Mouse (Mus musculus): ENCODE data around the gene Abhd2. TPM values are rescaled to one million over a fixed set of nuclear protein-coding genes. Genes with fewer than 3 reads are reported as not detected.

Gene Abhd2
- polyA plus RNA-seq, 1 experiment from 2014 or later = 23.1 TPM

- no peak overlapping the region for H3K4me3 ChIP-seq (replicated peaks; ENCODE audit: low read length)
- no peak overlapping the region for H3K9ac ChIP-seq (replicated peaks; ENCODE audit: low read depth, low read length)
- H3K9me3 ChIP-seq (ENCODE audit: control insufficient read depth, low read length) = no peaks in the 10 kb centered on the region
- no peaks in the 10 kb centered on the region for H3K27me3 ChIP-seq (replicated peaks; ENCODE audit: control insufficient read depth, insufficient read depth, low read length)
- H3K27ac ChIP-seq (ENCODE audit: low read length) = no peak overlapping the region
- WGBS = 91% methylated on average over 5 of the region's 5 CpGs
- ATAC-seq = no peak
- no peak overlapping the region for H3K4me2 ChIP-seq (ENCODE audit: low read length)
- peaks cover 17% of the 10 kb centered on the region for H3K36me3 ChIP-seq (ENCODE audit: control insufficient read depth, insufficient read depth)
- H3K4me1 ChIP-seq (replicated peaks; ENCODE audit: control insufficient read depth, insufficient read depth, low read length) = peaks cover 2% of the 10 kb centered on the region; the same call in 1 of the 2 replicates
Observed at GRCm38 (mm10) chr7:79328769-79329168, 55.8 kb downstream of the Abhd2 start.

- H3K9me3 ChIP-seq (ENCODE audit: control insufficient read depth, low read length) = no peaks in the 10 kb centered on the region
- H3K9ac ChIP-seq (replicated peaks; ENCODE audit: low read depth, low read length) = no peak overlapping the region
- H3K36me3 ChIP-seq (ENCODE audit: control insufficient read depth, insufficient read depth) = peaks cover 11% of the 10 kb centered on the region
- no peaks in the 10 kb centered on the region for H3K27me3 ChIP-seq (replicated peaks; ENCODE audit: control insufficient read depth, insufficient read depth, low read length)
- H3K27ac ChIP-seq (ENCODE audit: low read length) = no peak overlapping the region
- H3K4me3 ChIP-seq (replicated peaks; ENCODE audit: low read length) = no peak overlapping the region
- ATAC-seq = no peak
- no peaks in the 10 kb centered on the region for H3K4me1 ChIP-seq (replicated peaks; ENCODE audit: control insufficient read depth, insufficient read depth, low read length)
- WGBS = 9% methylated on average over 10 of the region's 10 CpGs
- no peak overlapping the region for H3K4me2 ChIP-seq (ENCODE audit: low read length)
Observed at GRCm38 (mm10) chr7:79331197-79331596, 58.2 kb downstream of the Abhd2 start.

- no peak overlapping the region for H3K9ac ChIP-seq (replicated peaks; ENCODE audit: low read depth, low read length)
- WGBS = 70% methylated on average over 3 of the region's 3 CpGs
- peaks cover 8% of the 10 kb centered on the region; the same call in 1 of the 2 replicates for H3K36me3 ChIP-seq (ENCODE audit: control insufficient read depth, insufficient read depth)
- no peaks in the 10 kb centered on the region for H3K4me1 ChIP-seq (replicated peaks; ENCODE audit: control insufficient read depth, insufficient read depth, low read length)
- H3K27me3 ChIP-seq (replicated peaks; ENCODE audit: control insufficient read depth, insufficient read depth, low read length) = no peaks in the 10 kb centered on the region
- H3K27ac ChIP-seq (ENCODE audit: low read length) = no peak overlapping the region
- no peaks in the 10 kb centered on the region for H3K9me3 ChIP-seq (ENCODE audit: control insufficient read depth, low read length)
- H3K4me2 ChIP-seq (ENCODE audit: low read length) = no peak overlapping the region
- H3K4me3 ChIP-seq (replicated peaks; ENCODE audit: low read length) = no peak overlapping the region
- no peak for ATAC-seq
Observed at GRCm38 (mm10) chr7:79333419-79333818, 60.4 kb downstream of the Abhd2 start.

GRCm38 (mm10) chr7:79336362-79336910 is 63.4 kb downstream of the Abhd2 start:
- no peak for ATAC-seq
- Histone ChIP-seq H3K27ac (ENCODE audit: low read length) (no peak overlapping the region), H3K4me1 (replicated peaks; ENCODE audit: control insufficient read depth, insufficient read depth, low read length) (no peaks in the 10 kb centered on the region), H3K9ac (replicated peaks; ENCODE audit: low read depth, low read length) (no peak overlapping the region), H3K4me2 (ENCODE audit: low read length) (no peak overlapping the region), H3K4me3 (replicated peaks; ENCODE audit: low read length) (no peak overlapping the region), H3K27me3 (replicated peaks; ENCODE audit: control insufficient read depth, insufficient read depth, low read length) (no peaks in the 10 kb centered on the region), H3K36me3 (ENCODE audit: control insufficient read depth, insufficient read depth) (peaks cover 2% of the 10 kb centered on the region; the same call in 1 of the 2 replicates), H3K9me3 (ENCODE audit: control insufficient read depth, low read length) (no peaks in the 10 kb centered on the region)
- 90% methylated on average over 8 of the region's 8 CpGs for WGBS

GRCm38 (mm10) chr7:79345902-79346301 is 72.9 kb downstream of the Abhd2 start:
- Histone ChIP-seq H3K36me3 (ENCODE audit: control insufficient read depth, insufficient read depth) (peaks cover 10% of the 10 kb centered on the region; the same call in 1 of the 2 replicates), H3K27me3 (replicated peaks; ENCODE audit: control insufficient read depth, insufficient read depth, low read length) (no peaks in the 10 kb centered on the region), H3K4me1 (replicated peaks; ENCODE audit: control insufficient read depth, insufficient read depth, low read length) (no peaks in the 10 kb centered on the region), H3K27ac (ENCODE audit: low read length) (no peak overlapping the region), H3K9ac (replicated peaks; ENCODE audit: low read depth, low read length) (no peak overlapping the region), H3K4me3 (replicated peaks; ENCODE audit: low read length) (no peak overlapping the region), H3K9me3 (ENCODE audit: control insufficient read depth, low read length) (no peaks in the 10 kb centered on the region), H3K4me2 (ENCODE audit: low read length) (no peak overlapping the region)
- WGBS = 47% methylated on average over 4 of the region's 4 CpGs
- ATAC-seq = no peak

- no peak for ATAC-seq
- WGBS = 81% methylated on average over 8 of the region's 8 CpGs
- H3K36me3 ChIP-seq (ENCODE audit: control insufficient read depth, insufficient read depth) = peaks cover 10% of the 10 kb centered on the region; the same call in 1 of the 2 replicates
Observed at GRCm38 (mm10) chr7:79346555-79347075, 73.6 kb downstream of the Abhd2 start.

GRCm38 (mm10) chr7:79347108-79347813 is 74.3 kb downstream of the Abhd2 start:
- no peak for ATAC-seq
- Histone ChIP-seq H3K27me3 (replicated peaks; ENCODE audit: control insufficient read depth, insufficient read depth, low read length) (no peaks in the 10 kb centered on the region), H3K27ac (ENCODE audit: low read length) (no peak overlapping the region), H3K9me3 (ENCODE audit: control insufficient read depth, low read length) (no peaks in the 10 kb centered on the region), H3K4me1 (replicated peaks; ENCODE audit: control insufficient read depth, insufficient read depth, low read length) (no peaks in the 10 kb centered on the region), H3K4me2 (ENCODE audit: low read length) (no peak overlapping the region), H3K4me3 (replicated peaks; ENCODE audit: low read length) (no peak overlapping the region), H3K9ac (replicated peaks; ENCODE audit: low read depth, low read length) (no peak overlapping the region), H3K36me3 (ENCODE audit: control insufficient read depth, insufficient read depth) (peaks cover 10% of the 10 kb centered on the region; the same call in 1 of the 2 replicates)
- WGBS = 80% methylated on average over 13 of the region's 13 CpGs

More at GRCm38 (mm10) chr7:79346555-79347075, 73.6 kb downstream of the Abhd2 start:
- Histone ChIP-seq H3K9ac (replicated peaks; ENCODE audit: low read depth, low read length) (no peak overlapping the region), H3K27ac (ENCODE audit: low read length) (no peak overlapping the region), H3K4me1 (replicated peaks; ENCODE audit: control insufficient read depth, insufficient read depth, low read length) (no peaks in the 10 kb centered on the region), H3K9me3 (ENCODE audit: control insufficient read depth, low read length) (no peaks in the 10 kb centered on the region), H3K4me3 (replicated peaks; ENCODE audit: low read length) (no peak overlapping the region), H3K4me2 (ENCODE audit: low read length) (no peak overlapping the region), H3K27me3 (replicated peaks; ENCODE audit: control insufficient read depth, insufficient read depth, low read length) (no peaks in the 10 kb centered on the region)

- no peaks in the 10 kb centered on the region for H3K4me1 ChIP-seq (replicated peaks; ENCODE audit: control insufficient read depth, insufficient read depth, low read length)
- H3K4me2 ChIP-seq (ENCODE audit: low read length) = no peak overlapping the region
- peaks cover 10% of the 10 kb centered on the region; the same call in 1 of the 2 replicates for H3K36me3 ChIP-seq (ENCODE audit: control insufficient read depth, insufficient read depth)
- no peak overlapping the region for H3K9ac ChIP-seq (replicated peaks; ENCODE audit: low read depth, low read length)
- H3K27ac ChIP-seq (ENCODE audit: low read length) = no peak overlapping the region
- H3K27me3 ChIP-seq (replicated peaks; ENCODE audit: control insufficient read depth, insufficient read depth, low read length) = no peaks in the 10 kb centered on the region
- no peak overlapping the region for H3K4me3 ChIP-seq (replicated peaks; ENCODE audit: low read length)
- no peaks in the 10 kb centered on the region for H3K9me3 ChIP-seq (ENCODE audit: control insufficient read depth, low read length)
- 82% methylated on average over 8 of the region's 8 CpGs for WGBS
- no peak for ATAC-seq
Observed at GRCm38 (mm10) chr7:79348816-79349215, 75.8 kb downstream of the Abhd2 start.

- H3K27ac ChIP-seq (ENCODE audit: low read length) = no peak overlapping the region
- no peak overlapping the region for H3K9ac ChIP-seq (replicated peaks; ENCODE audit: low read depth, low read length)
- H3K36me3 ChIP-seq (ENCODE audit: control insufficient read depth, insufficient read depth) = peaks cover 18% of the 10 kb centered on the region; the same call in 1 of the 2 replicates
Observed at GRCm38 (mm10) chr7:79349738-79350386, 76.9 kb downstream of the Abhd2 start.

More at GRCm38 (mm10) chr7:79349738-79350386, 76.9 kb downstream of the Abhd2 start:
- H3K9me3 ChIP-seq (ENCODE audit: control insufficient read depth, low read length) = no peaks in the 10 kb centered on the region
- no peaks in the 10 kb centered on the region for H3K27me3 ChIP-seq (replicated peaks; ENCODE audit: control insufficient read depth, insufficient read depth, low read length)
- no peak overlapping the region for H3K4me2 ChIP-seq (ENCODE audit: low read length)
- 34% methylated on average over 12 of the region's 12 CpGs for WGBS
- peak; percentile 75 for ATAC-seq
- H3K4me3 ChIP-seq (replicated peaks; ENCODE audit: low read length) = no peak overlapping the region
- no peaks in the 10 kb centered on the region for H3K4me1 ChIP-seq (replicated peaks; ENCODE audit: control insufficient read depth, insufficient read depth, low read length)
